Mouse (Mus musculus): ENCODE results near the gene Zfp719. TPM values are rescaled to one million over a fixed set of nuclear protein-coding genes. Genes with fewer than 3 reads are reported as not detected.

The Zfp719 gene
- polyA plus RNA-seq (2012; rRNA removed), result 8.7 and 9.2 TPM in 2 replicates

DNA sequence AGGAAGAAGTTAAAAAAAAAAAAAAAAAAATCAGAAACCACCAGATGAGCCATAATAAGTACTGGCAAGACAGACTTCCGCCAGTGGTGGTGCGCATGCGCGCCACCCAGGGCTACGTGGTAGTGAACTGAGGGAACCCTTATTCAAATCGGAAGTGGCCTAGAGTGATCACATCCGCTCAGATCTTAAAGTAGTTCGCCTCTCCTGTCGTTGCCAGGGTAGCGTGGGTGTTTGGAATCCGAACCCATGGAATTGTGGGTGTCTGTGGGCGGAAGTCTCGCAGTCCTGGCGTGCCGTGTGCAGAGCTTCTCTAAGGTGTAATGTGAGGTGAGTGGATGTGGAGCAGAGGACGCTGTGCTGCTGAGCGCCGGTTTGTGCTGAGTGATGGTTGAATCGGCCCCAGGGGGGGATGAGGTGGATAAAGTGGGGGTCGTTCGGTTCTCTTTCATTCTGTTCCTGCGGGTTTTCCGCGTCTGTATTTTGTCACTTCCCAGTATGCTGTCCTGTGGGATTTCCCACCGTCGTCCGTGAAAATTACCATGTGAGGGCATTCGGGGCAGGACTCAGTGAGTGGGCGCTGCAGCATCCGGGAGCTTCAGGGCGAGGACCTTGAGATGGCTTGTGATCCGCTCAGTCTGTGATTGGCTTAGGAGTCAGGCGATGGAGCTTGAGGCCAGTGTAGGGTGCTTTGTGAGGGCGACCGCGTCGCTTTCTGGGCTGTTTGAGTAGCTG, at the start of gene Zfp719:
TSS of gene Zfp719 (plus strand) at position 171 of the 732 bp plus-strand sequence.

GRCm38 (mm10) chr7:43544225-43544977, 35.0 kb upstream of the Zfp719 start, which contains the start of gene Cd33:
Gene Cd33 (minus strand): TSS chr7:43544428.

DNA sequence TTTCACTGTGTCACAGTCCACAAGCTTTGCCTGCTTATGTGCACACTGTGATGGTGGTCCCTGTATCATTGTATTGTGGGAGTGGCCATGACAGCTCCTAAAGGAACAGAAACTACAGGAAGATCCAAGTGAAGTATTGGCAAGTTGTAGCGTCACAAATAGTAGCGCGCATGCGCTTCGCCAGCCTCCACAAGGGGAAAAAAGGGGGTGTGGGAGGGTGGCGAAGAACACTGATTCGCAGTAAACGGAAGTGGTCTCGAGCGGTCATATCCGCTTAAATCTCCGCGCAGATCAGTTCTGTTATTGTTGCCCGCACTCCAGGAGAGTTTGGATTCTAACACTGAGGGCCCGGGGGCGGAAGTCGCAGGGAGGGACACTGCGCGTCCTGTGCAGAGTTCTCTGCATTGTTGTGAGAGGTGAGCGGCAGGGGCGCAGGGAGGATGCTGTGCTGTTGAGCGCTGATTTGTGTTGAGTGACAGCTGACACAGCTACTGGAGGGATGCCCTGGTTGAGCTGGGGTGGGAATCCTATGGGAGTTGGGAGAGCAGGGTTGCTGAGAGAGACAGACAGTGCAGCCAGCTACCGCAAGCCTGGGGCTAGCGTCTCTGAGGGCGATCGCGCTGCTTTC, 17.3 kb upstream of the Zfp719 start, which contains the start of gene Zfp658:
TSS of gene Zfp658 (plus strand) at position 251 of the 628 bp plus-strand sequence.

DNA sequence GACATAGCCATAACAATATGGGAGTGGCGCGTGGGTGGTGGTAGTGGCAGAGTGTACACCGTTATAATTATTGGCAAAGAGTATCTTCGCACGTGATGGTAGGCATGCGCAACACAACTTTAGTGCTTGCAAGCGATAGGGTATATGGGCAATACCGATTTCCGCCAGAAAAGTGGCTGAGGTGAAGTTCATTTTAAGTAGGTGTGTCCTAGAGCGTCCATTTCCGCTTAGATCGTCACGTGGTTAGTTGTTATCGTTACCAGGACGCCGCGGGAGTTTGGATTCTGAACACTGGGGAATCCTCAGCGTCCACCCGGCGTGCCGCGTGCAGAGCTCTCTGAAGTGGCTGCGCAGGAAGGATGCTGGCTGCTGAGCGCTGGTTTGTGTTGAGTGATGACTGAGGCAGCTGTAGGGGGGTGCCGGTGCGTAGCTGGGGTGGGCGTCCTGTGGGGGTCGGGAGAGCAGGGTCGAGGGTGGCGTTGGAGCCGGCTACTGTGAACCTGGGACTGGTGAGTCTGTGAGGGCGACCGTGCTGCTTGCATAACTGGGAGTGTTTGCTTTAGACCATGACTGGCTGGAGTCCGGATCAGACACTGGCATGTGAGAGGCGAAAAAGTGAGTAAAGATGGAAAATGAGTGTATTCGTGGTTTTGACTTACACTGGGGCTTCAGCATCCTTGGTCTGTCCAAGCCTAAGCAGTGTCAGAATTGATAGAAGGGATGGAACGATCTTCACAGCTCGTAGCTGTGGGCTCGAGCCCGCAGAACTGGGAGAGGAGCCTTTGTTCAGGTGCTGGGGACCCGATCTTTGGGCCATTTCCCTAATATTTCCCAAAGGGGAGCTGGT, 27.7 kb downstream of the Zfp719 start, which contains the start of gene Zfp819:
TSS of gene Zfp819 (plus strand) at position 274 of the 847 bp plus-strand sequence.

GRCm38 (mm10) chr7:43634500-43634899, 55.1 kb downstream of the Zfp719 start, which contains the start of gene Ceacam18:
Gene Ceacam18 (plus strand): TSS chr7:43634707.

Other genes starting within 250 kb of the Zfp719 start
- gene Siglecf, start 228.3 kb upstream of the Zfp719 start, polyA plus RNA-seq (2012; rRNA removed), result 0.08 and 0.11 TPM in 2 replicates
- 0.03 and 0.21 TPM in 2 replicates for gene Siglecg, start 171.4 kb upstream of the Zfp719 start, polyA plus RNA-seq (2012; rRNA removed)
- not detected in 2 replicates for gene Lim2, start 151.9 kb upstream of the Zfp719 start, polyA plus RNA-seq (2012; rRNA removed)
- gene Nkg7, start 142.5 kb upstream of the Zfp719 start, polyA plus RNA-seq (2012; rRNA removed), result 0.08 TPM in 1 of 2 replicates, not detected in the other
- not detected in 2 replicates for gene Cldnd2, start 138.8 kb upstream of the Zfp719 start, polyA plus RNA-seq (2012; rRNA removed)
- gene Etfb, start 135.5 kb upstream of the Zfp719 start, polyA plus RNA-seq (2012; rRNA removed), result 67.2 and 78.6 TPM in 2 replicates
- gene Gm45233, start 135.5 kb upstream of the Zfp719 start, polyA plus RNA-seq (2012; rRNA removed), result 1.2 and 1.4 TPM in 2 replicates
- gene Vsig10l, start 116.5 kb upstream of the Zfp719 start, polyA plus RNA-seq (2012; rRNA removed), result 7.7 and 9.7 TPM in 2 replicates
- gene Iglon5, start 89.5 kb upstream of the Zfp719 start, polyA plus RNA-seq (2012; rRNA removed), result 67.3 and 80.8 TPM in 2 replicates
- gene 4931406B18Rik, start 73.7 kb upstream of the Zfp719 start, polyA plus RNA-seq (2012; rRNA removed), result not detected in 2 replicates
- 0.93 and 1.6 TPM in 2 replicates for gene Cd33, start 35.2 kb upstream of the Zfp719 start, polyA plus RNA-seq (2012; rRNA removed)
- 13.1 and 13.3 TPM in 2 replicates for gene Zfp658, start 17.4 kb upstream of the Zfp719 start, polyA plus RNA-seq (2012; rRNA removed)
- 0.27 and 0.33 TPM in 2 replicates for gene Zfp819, start 27.6 kb downstream of the Zfp719 start, polyA plus RNA-seq (2012; rRNA removed)
- 0.03 and 0.08 TPM in 2 replicates for gene Ceacam18, start 55.1 kb downstream of the Zfp719 start, polyA plus RNA-seq (2012; rRNA removed)
- 0.16 and 0.19 TPM in 2 replicates for gene Siglece, start 80.6 kb downstream of the Zfp719 start, polyA plus RNA-seq (2012; rRNA removed)
- 26.2 and 27.5 TPM in 2 replicates for gene Ctu1, start 92.4 kb downstream of the Zfp719 start, polyA plus RNA-seq (2012; rRNA removed)
- gene Klk14, start 110.8 kb downstream of the Zfp719 start, polyA plus RNA-seq (2012; rRNA removed), result 0.08 TPM in 1 of 2 replicates, not detected in the other
- gene Klk13, start 133.0 kb downstream of the Zfp719 start, polyA plus RNA-seq (2012; rRNA removed), result 0.07 and 0.16 TPM in 2 replicates
- not detected in 2 replicates for gene Klk12, start 189.3 kb downstream of the Zfp719 start, polyA plus RNA-seq (2012; rRNA removed)
- gene Klk11, start 195.0 kb downstream of the Zfp719 start, polyA plus RNA-seq (2012; rRNA removed), result 0.73 TPM in 1 of 2 replicates, not detected in the other
- gene Klk10, start 201.4 kb downstream of the Zfp719 start, polyA plus RNA-seq (2012; rRNA removed), result 0.07 and 0.28 TPM in 2 replicates
- not detected in 2 replicates for gene Klk9, start 212.3 kb downstream of the Zfp719 start, polyA plus RNA-seq (2012; rRNA removed)
- 10.5 and 12.3 TPM in 2 replicates for gene Klk8, start 218.0 kb downstream of the Zfp719 start, polyA plus RNA-seq (2012; rRNA removed)
- 0.21 and 0.25 TPM in 2 replicates for gene Klk7, start 231.7 kb downstream of the Zfp719 start, polyA plus RNA-seq (2012; rRNA removed)
- gene Klk6, start 244.9 kb downstream of the Zfp719 start, polyA plus RNA-seq (2012; rRNA removed), result not detected in 2 replicates